Mouse (Mus musculus) limb, embryonic 15.5 days (tissue): ENCODE data around the gene Lysmd4. TPM values are rescaled to one million over a fixed set of nuclear protein-coding genes. Genes with fewer than 3 reads are reported as not detected.

Experiments used
- ATAC-seq: fragments of 200-750 bp; cut with Nextera tagmentation; 2 replicates; pipeline ENCODE4 v1.8.0; 2017; ENCODE audit warnings: low read depth, moderate TSS enrichment; ENCODE audit not compliant: insufficient number of reproducible peaks, low FRiP score, low TSS enrichment
- H3K27ac ChIP-seq: fragments of 300-500 bp; sonication (generic); 2 replicates; pipeline ENCODE4 v1.5.1; 2015; ENCODE audit warnings: moderate library complexity, mild to moderate bottlenecking, inconsistent platforms
- H3K27me3 ChIP-seq: fragments of 300-500 bp; sonication (generic); 2 replicates; pipeline ENCODE4 v1.6.1; 2015; ENCODE audit warnings: inconsistent platforms
- H3K36me3 ChIP-seq: fragments of 300-500 bp; sonication (generic); 2 replicates; pipeline ENCODE4 v1.6.1; 2015; ENCODE audit warnings: inconsistent platforms
- H3K4me1 ChIP-seq: fragments of 300-500 bp; sonication (generic); 2 replicates; pipeline ENCODE4 v1.6.1; 2015; ENCODE audit warnings: inconsistent platforms
- H3K4me2 ChIP-seq: fragments of 300-500 bp; sonication (generic); 2 replicates; pipeline ENCODE4 v1.6.1; 2015; ENCODE audit warnings: mild to moderate bottlenecking, inconsistent platforms
- H3K4me3 ChIP-seq: fragments of 300-500 bp; sonication (generic); 2 replicates; pipeline ENCODE4 v1.5.1; 2015; ENCODE audit warnings: mild to moderate bottlenecking, inconsistent platforms
- H3K9ac ChIP-seq: fragments of 300-500 bp; sonication (generic); 2 replicates; pipeline ENCODE4 v1.6.1; 2015; ENCODE audit warnings: inconsistent platforms
- H3K9me3 ChIP-seq: fragments of 300-500 bp; sonication (generic); 2 replicates; pipeline ENCODE4 v1.6.1; 2016; ENCODE audit warnings: inconsistent platforms
- WGBS: fragments of 180-500 bp; shearing (Covaris S2); methylation state at CpG from one replicate; pipeline ENCODE4 v1.1.7; 2015; 5-methylcytosine and 5-hydroxymethylcytosine counted together
- polyA plus RNA-seq: library from polyadenylated mRNA; unstranded; fragments of >200 nt; fragmentation: Nextera tagmentation; extraction: Ambion mirVana; gene quantifications from 2 replicates; pipeline ENCODE4 v1.2.1, GENCODE M21; 2015

Lysmd4 gene
- polyA plus RNA-seq, 1 experiment from 2014 or later, result 16.3 TPM

GRCm38 (mm10) chr7:67355870-67356269 lies 133.5 kb downstream of the Lysmd4 start:
- peaks cover 10% of the 10 kb centered on the region for H3K36me3 ChIP-seq
- H3K4me1 ChIP-seq, result no peaks in the 10 kb centered on the region
- H3K4me3 ChIP-seq, result no peak overlapping the region
- no peak overlapping the region for H3K9ac ChIP-seq
- no peak for ATAC-seq
- no peak overlapping the region for H3K4me2 ChIP-seq
- H3K27ac ChIP-seq, result no peak overlapping the region
- H3K9me3 ChIP-seq, result no peaks in the 10 kb centered on the region
- no peaks in the 10 kb centered on the region for H3K27me3 ChIP-seq
- whole genome bisulfite sequencing, result 93% methylated on average over 5 of the region's 5 CpGs

Other genes with a start within 250 kb of the Lysmd4 start
- 53.6 and 54.9 TPM in 2 replicates for gene Mef2a, start 150.3 kb downstream of the Lysmd4 start, polyA plus RNA-seq